Mouse (Mus musculus) testis, adult 2 months (tissue): ENCODE results near the gene Fignl2.

Source experiments
- CTCF ChIP-seq: fragments of 200-500 bp; IDR thresholded peaks from 2 replicates; pipeline ENCODE4 v1.5.1; 2012; ENCODE audit warnings: low read depth, mild to moderate bottlenecking, inconsistent platforms, low read length, moderate library complexity; ENCODE audit not compliant: control insufficient read depth, insufficient read depth, insufficient replicate concordance
- POLR2A ChIP-seq: fragments of 200-500 bp; IDR thresholded peaks from 2 replicates; pipeline ENCODE4 v1.6.1; 2012; ENCODE audit warnings: low read depth, mild to moderate bottlenecking, inconsistent platforms, low read length, moderate library complexity; ENCODE audit not compliant: control insufficient read depth

GRCm38 (mm10) chr15:101028960-101029359, 49.4 kb downstream of the Fignl2 start:
- TF ChIP-seq POLR2A (no peak), CTCF (no peak)
